Mouse (Mus musculus) CH12.LX (cell line): Measurements from ENCODE around the gene Ophn1. TPM values are rescaled to one million over a fixed set of nuclear protein-coding genes. Genes with fewer than 3 reads are reported as not detected.

Source experiments
- DNase-seq: peaks from one replicate; pipeline ENCODE4 v3.0.0-alpha.2; 2013; ENCODE audit errors: extremely low read depth
- H3K27ac ChIP-seq: 2 replicates; pipeline ENCODE4 v1.5.1; 2012; ENCODE audit warnings: low read depth, mild to moderate bottlenecking, control low read depth, moderate library complexity; ENCODE audit not compliant: insufficient read depth
- H3K27me3 ChIP-seq: replicated peaks from 2 replicates; pipeline ENCODE3; 2012; ENCODE audit warnings: inconsistent platforms
- H3K36me3 ChIP-seq, 2 experiments: replicated peaks in 1 of 2; 2 replicates each; pipeline versions ENCODE3 to v1.6.1; 2012; ENCODE audit warnings: inconsistent platforms in 1 of 2, low read length in 1 of 2, mild to moderate bottlenecking in 1 of 2, mixed read lengths in 1 of 2, moderate library complexity in 1 of 2; ENCODE audit not compliant: control insufficient read depth in 1 of 2, insufficient read depth in 1 of 2
- H3K4me1 ChIP-seq, 2 experiments: 2 replicates each; pipeline ENCODE4 v1.6.1; 2012; ENCODE audit warnings: inconsistent platforms in 1 of 2, moderate library complexity in 1 of 2; ENCODE audit not compliant: insufficient read depth in 2 of 2, control insufficient read depth in 1 of 2
- H3K4me2 ChIP-seq: 2 replicates; pipeline ENCODE4 v1.6.1; 2012; ENCODE audit warnings: low read depth, mild to moderate bottlenecking, control low read depth; ENCODE audit not compliant: poor library complexity, insufficient read depth, severe bottlenecking
- H3K4me3 ChIP-seq, 3 experiments: fragments of 150-350 bp in 1 of 3; sonication (generic) in 1 of 3; replicated peaks in 1 of 3; 2 replicates each; pipeline versions ENCODE3 to v1.5.1; 2011 to 2012; ENCODE audit warnings: low read depth in 2 of 3, low read length in 2 of 3, mild to moderate bottlenecking in 2 of 3, moderate library complexity in 2 of 3, control low read depth in 1 of 3, improper control_type of control experiment in 1 of 3, inconsistent platforms in 1 of 3, mixed read lengths in 1 of 3; ENCODE audit not compliant: poor library complexity in 1 of 3
- H3K79me2 ChIP-seq: replicated peaks from 2 replicates; pipeline ENCODE4 v1.6.1; 2012; ENCODE audit warnings: mild to moderate bottlenecking, moderate library complexity; ENCODE audit not compliant: control insufficient read depth, poor library complexity, insufficient read depth, severe bottlenecking; ENCODE audit errors: extremely low read depth
- H3K9ac ChIP-seq: 2 replicates; pipeline ENCODE4 v1.6.1; 2012; ENCODE audit warnings: low read depth, mild to moderate bottlenecking, control low read depth, moderate library complexity; ENCODE audit not compliant: insufficient read depth
- H3K9me3 ChIP-seq: replicated peaks from 2 replicates; pipeline ENCODE3; 2012; ENCODE audit warnings: low read length, inconsistent platforms, mixed read lengths
- BHLHE40 ChIP-seq: IDR thresholded peaks from 2 replicates; pipeline ENCODE4 v1.6.1; 2011; ENCODE audit warnings: mild to moderate bottlenecking, low read depth, low read length, improper control_type of control experiment
- CHD1 ChIP-seq: IDR thresholded peaks from 2 replicates; pipeline ENCODE4 v1.6.1; 2012; ENCODE audit warnings: low read depth, low read length, improper control_type of control experiment, inconsistent platforms
- CHD2 ChIP-seq: IDR thresholded peaks from 2 replicates; pipeline ENCODE4 v1.6.1; 2011; ENCODE audit warnings: low read length, improper control_type of control experiment
- E2F4 ChIP-seq: IDR thresholded peaks from 2 replicates; pipeline ENCODE4 v1.6.1; 2011; ENCODE audit warnings: low read depth, low read length, improper control_type of control experiment; ENCODE audit not compliant: insufficient replicate concordance
- ELF1 ChIP-seq: IDR thresholded peaks from 2 replicates; pipeline ENCODE4 v1.6.1; 2014; ENCODE audit warnings: low read depth, mild to moderate bottlenecking, inconsistent platforms, low read length, improper control_type of control experiment
- EP300 ChIP-seq: IDR thresholded peaks from 2 replicates; pipeline ENCODE4 v1.6.1; 2011; ENCODE audit warnings: low read length, improper control_type of control experiment
- IRF4 ChIP-seq: IDR thresholded peaks from 2 replicates; pipeline ENCODE4 v1.6.1; 2014; ENCODE audit warnings: low read depth, mild to moderate bottlenecking, inconsistent platforms, low read length, improper control_type of control experiment
- JUN ChIP-seq: IDR thresholded peaks from 2 replicates; pipeline ENCODE4 v1.6.1; 2011; ENCODE audit warnings: low read depth, mild to moderate bottlenecking, low read length, improper control_type of control experiment, moderate library complexity; ENCODE audit not compliant: insufficient read depth
- KAT2A ChIP-seq: IDR thresholded peaks from 2 replicates; pipeline ENCODE4 v1.6.1; 2012; ENCODE audit warnings: low read length, improper control_type of control experiment, inconsistent platforms; ENCODE audit not compliant: insufficient replicate concordance
- MYC ChIP-seq: IDR thresholded peaks from 2 replicates; pipeline ENCODE4 v1.6.1; 2011; ENCODE audit warnings: low read depth, mild to moderate bottlenecking, improper control_type of control experiment, low read length
- NELFE ChIP-seq: IDR thresholded peaks from 2 replicates; pipeline ENCODE4 v1.6.1; 2011; ENCODE audit warnings: low read depth, low read length, improper control_type of control experiment
- POLR2A ChIP-seq: IDR thresholded peaks from 2 replicates; pipeline ENCODE4 v1.6.1; 2011; ENCODE audit warnings: low read depth, mild to moderate bottlenecking, improper control_type of control experiment, low read length
- RCOR1 ChIP-seq: conservative IDR thresholded peaks from 2 replicates; pipeline ENCODE4 v1.6.1; 2012; ENCODE audit warnings: low read depth, mild to moderate bottlenecking, inconsistent platforms, low read length, improper control_type of control experiment
- SIN3A ChIP-seq: IDR thresholded peaks from 2 replicates; pipeline ENCODE4 v1.6.1; 2012; ENCODE audit warnings: low read length, improper control_type of control experiment, inconsistent platforms
- TBP ChIP-seq: conservative IDR thresholded peaks from 2 replicates; pipeline ENCODE4 v1.6.1; 2011; ENCODE audit warnings: low read depth, low read length, improper control_type of control experiment
- ZC3H11A ChIP-seq: IDR thresholded peaks from 2 replicates; pipeline ENCODE4 v1.6.1; 2012; ENCODE audit warnings: low read depth, mild to moderate bottlenecking, inconsistent platforms, low read length, improper control_type of control experiment
- ZKSCAN1 ChIP-seq: IDR thresholded peaks from 2 replicates; pipeline ENCODE4 v1.6.1; 2012; ENCODE audit warnings: low read depth, inconsistent platforms, low read length, improper control_type of control experiment, borderline replicate concordance
- ZNF384 ChIP-seq: IDR thresholded peaks from 2 replicates; pipeline ENCODE4 v1.6.1; 2012; ENCODE audit warnings: low read depth, low read length, improper control_type of control experiment, inconsistent platforms
- dilution Hi-C: fragments of 300-500 bp; cut with MboI; formaldehyde crosslinking; loops from 2 replicates; pipeline ENCODE4 v1.14.3; 2020; ENCODE audit warnings: low sequenced_read_pairs; ENCODE audit not compliant: extremely low pct_unique_long_range_greater_than_20kb, extremely low pct_ligation_motif_present
- in situ Hi-C: fragments of 300-500 bp; cut with MboI; formaldehyde crosslinking; loops from 3 replicates; pipeline ENCODE4 v1.14.3; 2019; ENCODE audit warnings: low sequenced_read_pairs, low pct_ligation_motif_present, low pct_unique_long_range_greater_than_20kb, mixed read lengths
- polyA plus RNA-seq: library from polyadenylated mRNA; unstranded; fragments of >175 nt; gene quantifications from 2 replicates; pipeline ENCODE4 v1.2.1, GENCODE M21; 2012; ENCODE audit warnings: low read depth; ENCODE audit not compliant: insufficient read length
- total RNA-seq, 2 experiments: library from RNA; depleted of rRNA; stranded (reverse); fragments of 300-350 nt in 1 of 2; fragments of >200 nt in 1 of 2; gene quantifications; 2 replicates each; pipeline ENCODE4 v1.2.3; 2012 to 2014

The Ophn1 gene
- total and polyA plus RNA-seq, 3 experiments: not detected

GRCm38 (mm10) chrX:98881983-98882382 is 8.8 kb downstream of the Ophn1 start:
- dilution Hi-C loops: no loop called here
- in situ Hi-C loops: no loop called here
- TF ChIP-seq ZKSCAN1 (no peak), E2F4 (no peak), RCOR1 (no peak), SIN3A (no peak), BHLHE40 (no peak), CHD1 (no peak), IRF4 (no peak), ZC3H11A (no peak), ELF1 (no peak), CHD2 (no peak), TBP (no peak), KAT2A (no peak), POLR2A (no peak), JUN (no peak), ZNF384 (no peak), MYC (no peak), NELFE (no peak), EP300 (no peak)

GRCm38 (mm10) chrX:98881085-98881484 is 9.7 kb downstream of the Ophn1 start:
- H3K4me2 ChIP-seq: no peak overlapping the region
- H3K27ac ChIP-seq: no peak overlapping the region
- H3K36me3 ChIP-seq: no peaks in the 10 kb centered on the region
- dilution Hi-C loops: no loop called here
- H3K4me1 ChIP-seq: no peaks in the 10 kb centered on the region
- in situ Hi-C loops: no loop called here
- no peak overlapping the region for H3K4me3 ChIP-seq
- no peaks in the 10 kb centered on the region for H3K9me3 ChIP-seq
- H3K27me3 ChIP-seq: no peaks in the 10 kb centered on the region
- no peaks in the 10 kb centered on the region for H3K79me2 ChIP-seq
- DNase-seq: no peak
- TF ChIP-seq BHLHE40: no peak
- no peak overlapping the region for H3K9ac ChIP-seq

More at GRCm38 (mm10) chrX:98881983-98882382, 8.8 kb downstream of the Ophn1 start:
- Histone ChIP-seq H3K9ac (no peak overlapping the region), H3K4me2 (no peak overlapping the region), H3K4me3 (no peak overlapping the region), H3K27ac (no peak overlapping the region), H3K27me3 (no peaks in the 10 kb centered on the region), H3K36me3 (no peaks in the 10 kb centered on the region), H3K4me1 (no peaks in the 10 kb centered on the region), H3K9me3 (no peaks in the 10 kb centered on the region), H3K79me2 (no peaks in the 10 kb centered on the region)
- DNase-seq: no peak
